Mouse (Mus musculus) retina, embryonic 14.5 days (tissue): ENCODE measurements around the gene Abhd17b.
A peak's percentile ranks its signal among the peaks of the same experiment; 100 is the strongest.
"Not testable (repeated sequence)": the region's sequence is repeated elsewhere in the genome, so short reads cannot be mapped to it uniquely, and the experiment has no call there.

ENCODE experiments used
- DNase-seq: peaks from one replicate; pipeline ENCODE4 v3.0.0-alpha.2; 2015; ENCODE audit warnings: low spot score

Gene Abhd17b

GRCm38 (mm10) chr19:21653172-21653981, at the start of gene Abhd17b:
Abhd17b (plus strand) TSS chr19:21653185.
- peak; percentile 64 for DNase-seq

- DNase-seq, result no peak
Observed at GRCm38 (mm10) chr19:21603836-21604235, 49.1 kb upstream of the Abhd17b start.

- DNase-seq, result no peak
Observed at GRCm38 (mm10) chr19:21605294-21605693, 47.7 kb upstream of the Abhd17b start.

GRCm38 (mm10) chr19:21610240-21610639, 42.7 kb upstream of the Abhd17b start:
- DNase-seq, result no peak

- no peak for DNase-seq
Observed at GRCm38 (mm10) chr19:21611297-21611696, 41.7 kb upstream of the Abhd17b start.

- DNase-seq, result peak; percentile 10
Observed at GRCm38 (mm10) chr19:21611725-21612575, 41.0 kb upstream of the Abhd17b start.

GRCm38 (mm10) chr19:21615801-21616200, 37.2 kb upstream of the Abhd17b start:
- no peak for DNase-seq

GRCm38 (mm10) chr19:21623410-21624147, 29.4 kb upstream of the Abhd17b start:
- DNase-seq, result no peak

DNA sequence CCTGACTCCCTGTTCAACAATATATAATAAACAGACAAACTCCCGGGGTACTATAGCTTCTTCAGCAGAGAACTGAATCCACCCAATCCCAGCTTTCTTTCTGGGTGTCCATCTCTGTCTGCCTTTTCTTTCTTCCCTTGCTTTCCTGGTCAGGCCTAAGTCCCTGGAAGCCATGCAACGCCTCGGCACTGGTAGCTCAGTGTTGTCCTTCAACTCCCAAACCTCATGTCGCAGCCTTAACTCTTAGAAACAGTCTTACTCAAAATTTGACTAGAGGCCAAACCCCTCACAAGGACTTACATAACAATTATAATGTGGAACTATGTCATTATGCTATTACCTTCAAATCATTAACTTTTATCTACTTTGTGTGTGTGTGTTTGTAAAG, 28.8 kb upstream of the Abhd17b start:
- no peak for DNase-seq

DNA sequence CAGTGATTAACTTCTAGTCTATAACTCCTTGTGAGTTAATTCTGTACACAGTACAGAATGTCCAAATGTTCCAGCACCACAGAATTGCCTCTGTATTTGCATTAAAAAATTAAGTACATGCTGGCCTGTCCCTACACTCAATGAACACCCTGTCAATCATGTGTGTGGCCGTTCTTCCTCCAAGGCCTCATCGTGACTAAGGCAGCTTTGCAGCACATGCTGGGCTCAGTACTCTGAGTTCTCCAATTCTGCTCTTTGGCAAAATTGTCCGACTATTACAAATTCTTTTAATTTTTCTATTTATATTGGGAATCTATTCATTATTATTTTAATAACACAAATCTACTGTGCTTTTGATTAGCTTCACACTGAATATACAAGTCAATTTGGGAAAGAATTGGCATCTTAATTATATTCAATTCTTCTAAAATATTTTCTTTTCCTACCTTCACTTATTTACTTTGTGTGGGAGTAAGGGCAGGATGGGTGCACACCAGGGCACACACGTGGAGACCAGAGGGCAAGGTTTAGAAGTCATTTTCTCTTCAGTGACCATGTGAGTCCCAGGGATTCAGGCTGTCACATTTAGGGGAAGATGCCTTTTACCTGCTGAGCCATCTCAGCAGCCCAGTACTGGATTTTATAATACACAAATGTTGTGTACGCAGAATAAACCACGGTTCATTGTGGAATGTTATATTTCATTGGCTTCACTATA, 26.6 kb upstream of the Abhd17b start:
- no peak for DNase-seq

DNA sequence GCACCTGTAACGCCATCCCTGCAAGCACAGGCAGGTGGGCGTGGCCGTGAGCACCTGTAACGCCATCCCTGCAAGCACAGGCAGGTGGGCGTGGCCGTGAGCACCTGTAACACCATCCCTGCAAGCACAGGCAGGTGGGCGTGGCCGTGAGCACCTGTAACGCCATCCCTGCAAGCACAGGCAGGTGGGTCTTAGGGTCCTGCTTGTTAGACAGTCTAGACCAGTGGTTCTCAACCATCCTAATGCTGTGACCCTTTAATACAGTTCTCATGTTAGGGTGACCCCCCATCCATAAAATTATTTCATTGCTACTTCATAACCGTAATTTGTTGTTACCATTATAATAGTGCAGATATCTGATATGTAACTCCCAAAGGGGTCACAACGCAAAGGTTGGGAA, 24.5 kb upstream of the Abhd17b start:
- not testable (repeated sequence) for DNase-seq

- DNase-seq, result no peak
Observed at GRCm38 (mm10) chr19:21629030-21629429, 24.0 kb upstream of the Abhd17b start.

DNA sequence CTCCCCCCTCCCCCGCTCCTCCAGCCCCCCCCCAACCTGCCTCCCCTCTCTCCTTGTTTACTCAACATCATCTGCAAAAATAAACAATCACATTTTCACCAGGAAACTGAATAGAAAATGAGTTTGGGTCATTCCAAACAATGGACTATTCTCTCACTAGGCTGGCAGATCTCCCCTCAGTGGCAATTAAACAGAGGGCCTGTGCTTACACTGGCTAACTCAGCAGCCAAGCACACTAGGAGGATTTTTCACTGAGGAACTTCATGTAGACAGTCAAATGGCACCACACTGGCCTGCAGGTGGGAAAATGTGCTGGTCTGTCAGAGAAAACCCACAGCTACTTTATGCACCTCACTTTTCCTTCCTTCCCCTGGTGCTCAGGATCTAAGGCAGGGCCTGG, 23.5 kb upstream of the Abhd17b start:
- no peak for DNase-seq

GRCm38 (mm10) chr19:21630656-21631331, 22.2 kb upstream of the Abhd17b start:
- no peak for DNase-seq

DNA sequence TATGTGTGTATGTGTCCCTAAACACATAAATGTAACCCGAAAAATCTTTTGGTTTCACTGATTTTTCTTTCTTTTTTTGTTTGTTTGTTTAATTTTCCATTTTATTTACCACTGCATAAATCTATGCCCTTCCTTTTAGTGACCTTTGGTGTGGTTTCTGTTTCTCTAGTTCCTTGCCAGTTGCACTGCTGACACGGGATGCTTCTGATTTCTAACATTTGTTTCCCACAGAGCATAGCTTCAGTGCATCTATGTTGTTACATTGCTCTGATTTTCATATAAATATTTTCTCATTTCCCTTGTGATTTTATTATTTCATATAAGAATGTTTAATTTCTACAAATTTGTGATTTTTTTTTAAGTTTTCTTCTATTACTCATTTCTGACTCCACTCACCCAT, 17.6 kb upstream of the Abhd17b start:
- no peak for DNase-seq

GRCm38 (mm10) chr19:21636907-21637306, 16.1 kb upstream of the Abhd17b start:
- DNase-seq, result no peak

DNA sequence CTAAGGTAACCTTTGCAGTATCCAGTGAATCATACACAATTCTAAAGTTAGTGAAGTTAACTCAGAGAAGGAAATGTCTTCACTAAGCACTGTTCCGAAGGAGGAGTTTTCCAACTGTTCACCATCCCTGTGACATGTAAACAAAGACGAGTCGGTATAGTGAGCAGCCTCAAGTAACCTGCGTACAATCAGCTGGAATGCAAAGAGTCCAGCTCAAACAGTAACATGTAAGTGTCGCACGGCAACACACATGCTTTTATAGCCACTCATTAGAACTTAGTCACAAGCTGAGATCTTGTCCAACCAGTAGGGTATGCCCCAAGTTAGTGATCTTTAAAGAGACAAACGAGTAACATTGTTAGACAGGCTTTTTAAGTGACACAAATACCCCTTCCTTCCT, 15.3 kb upstream of the Abhd17b start:
- no peak for DNase-seq

DNA sequence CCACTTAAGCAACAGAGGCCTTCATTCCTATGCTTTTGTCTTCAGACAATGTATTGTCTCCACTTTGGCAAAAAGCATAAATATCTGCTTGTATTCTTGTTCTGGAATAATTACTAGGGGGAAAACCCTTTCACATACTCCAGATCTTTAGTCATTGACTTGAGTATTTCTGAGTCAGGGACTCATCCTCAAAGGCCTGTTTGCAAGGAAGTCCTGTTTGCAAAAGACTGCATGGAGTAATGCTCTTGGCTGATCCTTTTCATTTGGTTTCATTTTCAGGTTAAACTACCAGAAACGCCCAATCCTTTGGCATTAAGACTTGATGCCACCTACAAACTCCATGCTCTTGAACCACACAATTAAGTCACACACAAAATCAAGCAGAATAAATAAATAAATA, 9.1 kb upstream of the Abhd17b start:
- no peak for DNase-seq

DNA sequence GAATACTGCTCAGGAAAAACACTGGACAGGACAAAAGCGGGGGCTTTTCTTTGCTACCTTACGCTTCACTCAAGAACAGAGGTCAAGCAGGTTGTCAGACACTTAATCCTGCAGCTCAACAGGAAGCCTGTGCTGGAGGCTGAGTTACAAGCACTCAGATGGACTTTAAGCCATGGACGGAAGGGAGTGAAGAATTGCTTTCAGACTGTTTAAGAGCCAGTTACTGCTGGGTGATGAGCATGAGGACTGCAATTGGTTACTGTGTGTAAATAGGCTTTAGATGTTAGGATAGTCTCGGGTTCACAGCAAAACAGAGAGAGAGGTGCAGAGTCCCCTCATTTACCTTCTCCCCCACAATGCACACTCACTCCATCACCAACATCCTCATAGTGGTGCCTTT, 7.7 kb upstream of the Abhd17b start:
- no peak for DNase-seq

DNA sequence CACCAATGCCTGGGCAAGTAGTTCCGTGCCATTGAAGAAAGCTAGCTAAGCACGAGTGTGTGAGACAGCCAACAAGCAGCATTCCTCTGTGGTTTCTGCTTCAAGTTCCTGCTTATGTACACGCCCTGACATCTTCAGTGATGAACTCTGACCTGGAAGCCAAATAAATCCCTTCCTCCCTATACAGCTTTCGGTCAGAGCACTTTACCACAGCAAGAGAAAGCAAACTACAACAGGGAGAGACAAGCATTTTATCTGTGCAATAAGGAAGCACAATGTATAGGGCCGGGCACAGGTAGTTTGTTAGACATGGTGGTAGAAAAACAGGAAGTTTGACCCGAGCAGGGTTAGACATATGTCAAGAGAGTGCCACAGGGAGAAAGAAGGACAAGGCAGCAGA, 6.8 kb upstream of the Abhd17b start:
- DNase-seq, result no peak

GRCm38 (mm10) chr19:21651664-21652063, 1.3 kb upstream of the Abhd17b start:
- DNase-seq, result peak; percentile 9
